ENCODE assay signal across 9 mouse cellular contexts in the genomic region with DNA sequence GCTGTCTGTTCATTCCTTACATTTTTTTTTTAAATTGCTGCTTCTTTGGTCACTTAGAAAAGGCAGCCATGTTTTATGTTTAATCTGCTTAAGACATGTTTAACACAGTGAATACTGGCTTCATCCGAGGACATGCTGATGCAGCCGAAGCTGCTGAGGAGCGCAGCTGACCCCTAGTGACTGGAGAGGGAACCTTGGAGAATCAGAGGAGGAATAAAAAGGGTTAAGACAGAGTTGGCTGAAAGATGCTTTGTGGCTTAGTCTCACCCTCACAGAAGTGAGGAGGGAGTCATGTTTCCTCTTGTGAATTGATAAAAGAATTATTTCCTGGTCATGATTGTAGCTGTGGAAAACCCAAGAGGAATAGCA. TPM values are rescaled to one million over a fixed set of nuclear protein-coding genes. Genes with fewer than 3 reads are reported as not detected.
A peak's percentile ranks its signal among the peaks of the same experiment; 100 is the strongest.
DNase-seq lines count a peak whose midpoint lies in the region; ATAC-seq and TF ChIP-seq lines count a peak whose summit lies in the region.
"Had no signal": no experiment of that assay in that cellular context is flagged by ENCODE, and none has a peak within 500 bp of the region (broad histone marks: within the 10 kb centered on the region; RNA-seq: fewer than 3 reads in every experiment).

No protein-coding gene starts in this region.

- peaks cover 23% of the 10 kb centered on the region for H3K4me1 ChIP-seq in heart, embryonic 16.5 days (ENCODE audit: control insufficient read depth, insufficient read depth, low read length)
- H3K4me1 ChIP-seq in bone marrow macrophage, adult 2 months (ENCODE audit: control insufficient read depth, insufficient read depth, low read length) = peaks cover 39% of the 10 kb centered on the region
- H3K4me1 ChIP-seq in forebrain, embryonic 16.5 days (replicated peaks; ENCODE audit: control insufficient read depth, insufficient read depth, low read length) = peaks cover 16% of the 10 kb centered on the region
- peaks cover 27% of the 10 kb centered on the region for H3K4me1 ChIP-seq in olfactory bulb, adult 2 months (ENCODE audit: control insufficient read depth, insufficient read depth, low read length)

- 27% methylated on average over 3 of the region's 3 CpGs for WGBS in heart, embryonic 16.5 days
- WGBS in forebrain, embryonic 16.5 days = 23% methylated on average over 3 of the region's 3 CpGs
- 24% methylated on average over 3 of the region's 3 CpGs for whole genome bisulfite sequencing in olfactory bulb, adult 2 months

- no peak overlapping the region for H3K4me3 ChIP-seq in heart, embryonic 16.5 days (ENCODE audit: low read length)
- no peak overlapping the region for H3K4me3 ChIP-seq in bone marrow macrophage, adult 2 months (ENCODE audit: insufficient read depth, low read length)
- H3K4me3 ChIP-seq in forebrain, embryonic 16.5 days (replicated peaks; ENCODE audit: low read length) = no peak overlapping the region
- H3K4me3 ChIP-seq in olfactory bulb, adult 2 months (ENCODE audit: insufficient read depth, low read depth, low read length) = no peak overlapping the region
- H3K4me3 ChIP-seq: limb, embryonic 15.5 days had no signal

- H3K36me3 ChIP-seq in heart, embryonic 16.5 days (ENCODE audit: control insufficient read depth, insufficient read depth) = no peaks in the 10 kb centered on the region
- peaks cover 2% of the 10 kb centered on the region; the same call in 1 of the 2 replicates for H3K36me3 ChIP-seq in forebrain, embryonic 16.5 days (ENCODE audit: control insufficient read depth, insufficient read depth)
- H3K36me3 ChIP-seq: limb, embryonic 15.5 days had no signal

- no peak overlapping the region for H3K9ac ChIP-seq in heart, embryonic 16.5 days (ENCODE audit: low read length)
- no peak overlapping the region for H3K9ac ChIP-seq in forebrain, embryonic 16.5 days (replicated peaks; ENCODE audit: low read depth, low read length)
- H3K9ac ChIP-seq: limb, embryonic 15.5 days had no signal

- TF ChIP-seq POLR2A in bone marrow macrophage, adult 2 months (IDR thresholded peaks at IDR 0.05; ENCODE audit: borderline replicate concordance, low read depth, low read length) = no peak
- TF ChIP-seq POLR2A in olfactory bulb, adult 2 months (IDR thresholded peaks at IDR 0.05; ENCODE audit: insufficient read depth, low read depth, low read length) = no peak

- DNase-seq in heart, adult 9 months (ENCODE audit: low spot score in 2 of 2) = no peak
- DNase-seq in 416B (ENCODE audit: low read depth) = peak; percentile 66
- peak; percentile 71 to 77 for DNase-seq in kidney, postnatal 4 days
- DNase-seq in urinary bladder, adult 18-20 months (ENCODE audit: low spot score in 2 of 2) = no peak

- no peak overlapping the region for H3K4me2 ChIP-seq in heart, embryonic 16.5 days (ENCODE audit: low read depth, low read length)
- no peak overlapping the region for H3K4me2 ChIP-seq in forebrain, embryonic 16.5 days (ENCODE audit: low read length)
- H3K4me2 ChIP-seq: limb, embryonic 15.5 days had no signal

- peak; percentile 45; the same call in 1 of the 2 replicates for TF ChIP-seq CTCF in bone marrow macrophage, adult 2 months (IDR thresholded peaks at IDR 0.05; ENCODE audit: low read depth, low read length)
- peak; percentile 48; the same call in 1 of the 2 replicates for TF ChIP-seq CTCF in olfactory bulb, adult 2 months (IDR thresholded peaks at IDR 0.05; ENCODE audit: insufficient read depth, low read depth, low read length)

- no peaks in the 10 kb centered on the region for H3K27me3 ChIP-seq in heart, embryonic 16.5 days (ENCODE audit: control insufficient read depth, insufficient read depth, low read length)
- no peaks in the 10 kb centered on the region for H3K27me3 ChIP-seq in forebrain, embryonic 16.5 days (replicated peaks; ENCODE audit: control insufficient read depth, insufficient read depth, low read length)

- H3K27ac ChIP-seq in heart, embryonic 16.5 days (ENCODE audit: low read length) = peak overlapping the region; percentile 30; the same call in 1 of the 2 replicates
- H3K27ac ChIP-seq in bone marrow macrophage, adult 2 months (ENCODE audit: insufficient read depth, low read depth, low read length) = no peak overlapping the region
- H3K27ac ChIP-seq in forebrain, embryonic 16.5 days (ENCODE audit: low read length) = no peak overlapping the region
- H3K27ac ChIP-seq in olfactory bulb, adult 2 months (ENCODE audit: insufficient read depth, low read depth, low read length) = peak overlapping the region; percentile 74
- H3K27ac ChIP-seq: limb, embryonic 15.5 days had no signal

- ATAC-seq in heart, embryonic 16.5 days (replicated peaks; ENCODE audit: extremely low read depth, insufficient read depth, low FRiP score) = peak; percentile 64; the same call in 1 of the 2 replicates
- peak; percentile 86 for ATAC-seq in forebrain, embryonic 16.5 days

- no peaks in the 10 kb centered on the region for H3K9me3 ChIP-seq in heart, embryonic 16.5 days (replicated peaks; ENCODE audit: control insufficient read depth, low read length)
- no peaks in the 10 kb centered on the region for H3K9me3 ChIP-seq in forebrain, embryonic 16.5 days (ENCODE audit: control insufficient read depth, low read length)
- H3K9me3 ChIP-seq: limb, embryonic 15.5 days had no signal

RNA-seq across cellular contexts. Expression of a gene that starts 28.5 kb away (rescaled TPM):
- polyA plus RNA-seq in heart, embryonic 16.5 days (2015; fragmentation: Nextera tagmentation; extraction: Ambion mirVana) = 11.1 and 11.4 TPM in 2 replicates
- polyA plus RNA-seq in bone marrow macrophage, adult 2 months (2012; ENCODE audit: insufficient read depth, insufficient read length, missing spikeins) = 17.7 and 20.0 TPM in 2 replicates
- 19.4 and 21.5 TPM in 2 replicates for polyA plus RNA-seq in forebrain, embryonic 16.5 days (2015; fragmentation: Nextera tagmentation; extraction: Ambion mirVana)
- not detected in 2 replicates for polyA plus RNA-seq in olfactory bulb, adult 2 months (2012; ENCODE audit: insufficient read depth, insufficient read length, low replicate concordance, missing spikeins)

Comparison
In these comparisons a context has a peak if more than half of its experiments do, and no peak if none do; other contexts are left out.
1. H3K27ac ChIP-seq: peak in heart, embryonic 16.5 days (single experiment) and olfactory bulb, adult 2 months (single experiment); none in bone marrow macrophage, adult 2 months (single experiment) and forebrain, embryonic 16.5 days (single experiment).
2. DNase-seq: peak in 416B (single experiment) and kidney, postnatal 4 days (2 of 2); none in heart, adult 9 months (0 of 2) and urinary bladder, adult 18-20 months (0 of 2).